Mouse (Mus musculus): ENCODE measurements around the gene Otof.

Gene Otof

DNA sequence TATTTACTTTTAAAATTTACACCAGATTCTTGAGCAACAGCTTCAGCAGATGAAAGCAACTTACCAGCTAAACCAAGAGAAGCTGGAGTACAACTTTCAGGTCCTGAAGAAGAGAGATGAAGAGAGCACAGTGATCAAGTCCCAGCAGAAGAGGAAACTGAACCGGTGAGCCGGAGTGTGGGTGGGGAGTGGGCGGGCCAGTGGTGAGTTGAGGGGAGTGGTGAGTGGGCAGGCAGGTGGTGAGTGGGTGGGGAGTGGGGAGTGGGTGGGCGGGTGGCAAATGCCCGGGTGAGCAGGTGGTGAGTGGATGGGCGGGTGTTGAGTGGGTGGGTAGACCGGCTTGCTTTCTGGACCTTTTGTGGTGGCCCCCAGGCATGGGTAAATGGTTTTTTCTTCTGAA lies 106.6 kb downstream of the Otof start:
- in situ Hi-C loops (cut with MboI; ENCODE audit: unreplicated experiment in 2 of 2): no loop called here

DNA sequence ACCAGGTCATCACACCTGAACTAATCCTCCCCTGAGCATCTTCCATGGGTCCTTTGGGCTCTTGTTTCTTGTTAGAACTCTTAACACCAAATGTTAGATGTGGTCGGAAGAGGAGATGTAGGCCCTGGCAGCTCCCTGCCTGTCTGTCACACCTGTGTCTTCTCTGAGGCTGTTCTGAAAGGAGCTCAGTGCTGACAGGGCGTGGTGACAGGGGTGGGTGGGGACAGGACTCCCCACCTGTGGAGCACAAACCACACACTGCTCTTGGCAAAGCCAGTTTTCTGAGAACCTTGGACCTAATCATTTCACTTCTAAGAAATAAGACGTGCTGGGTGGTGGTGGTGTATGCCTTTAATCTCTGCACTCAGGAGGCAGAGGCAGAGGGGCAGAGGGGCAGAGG lies 108.1 kb downstream of the Otof start:
- in situ Hi-C loops (cut with MboI; ENCODE audit: unreplicated experiment in 2 of 2): no loop called here

DNA sequence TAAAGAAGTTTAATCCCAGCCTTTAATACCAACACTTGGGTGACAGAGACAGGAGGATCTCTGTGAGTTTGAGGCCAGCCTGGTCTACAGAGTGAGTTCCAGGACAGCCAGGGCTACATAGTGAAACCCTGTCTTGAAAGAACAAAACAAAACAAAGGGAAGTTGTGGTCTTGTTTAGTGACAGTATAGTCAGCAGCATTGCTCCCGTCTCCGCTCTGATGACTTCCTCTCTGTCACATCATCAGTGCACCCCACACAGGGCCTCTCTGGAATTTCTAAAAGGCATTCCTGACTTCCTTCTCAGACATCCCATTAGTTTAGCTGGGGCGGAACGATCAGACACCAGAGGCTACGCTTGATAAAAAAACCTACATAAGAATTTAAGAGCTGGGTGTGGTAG lies 117.8 kb downstream of the Otof start:
- in situ Hi-C loops (cut with MboI; ENCODE audit: unreplicated experiment in 2 of 2): no loop called here

DNA sequence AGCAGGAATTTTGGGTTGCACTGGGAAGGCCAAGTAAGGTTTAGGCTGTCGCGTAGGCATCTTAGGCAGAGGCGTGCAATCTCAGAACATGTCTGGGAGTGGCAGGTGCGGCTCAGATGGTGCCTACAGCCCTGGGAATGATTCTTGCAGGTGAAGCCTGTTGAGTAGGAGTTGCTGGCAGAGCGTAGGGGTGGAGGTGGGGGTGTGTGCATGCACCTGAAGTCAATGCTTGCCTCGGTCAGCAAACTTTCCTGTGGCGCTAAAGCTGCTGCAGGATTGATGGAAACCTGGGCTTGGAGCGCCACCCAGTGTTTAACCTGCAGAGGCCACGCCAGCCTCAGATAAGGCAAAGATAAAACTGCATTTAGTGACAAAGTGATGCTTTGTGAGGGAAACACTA lies 118.6 kb downstream of the Otof start:
- in situ Hi-C loops (cut with MboI; ENCODE audit: unreplicated experiment in 2 of 2): no loop called here

DNA sequence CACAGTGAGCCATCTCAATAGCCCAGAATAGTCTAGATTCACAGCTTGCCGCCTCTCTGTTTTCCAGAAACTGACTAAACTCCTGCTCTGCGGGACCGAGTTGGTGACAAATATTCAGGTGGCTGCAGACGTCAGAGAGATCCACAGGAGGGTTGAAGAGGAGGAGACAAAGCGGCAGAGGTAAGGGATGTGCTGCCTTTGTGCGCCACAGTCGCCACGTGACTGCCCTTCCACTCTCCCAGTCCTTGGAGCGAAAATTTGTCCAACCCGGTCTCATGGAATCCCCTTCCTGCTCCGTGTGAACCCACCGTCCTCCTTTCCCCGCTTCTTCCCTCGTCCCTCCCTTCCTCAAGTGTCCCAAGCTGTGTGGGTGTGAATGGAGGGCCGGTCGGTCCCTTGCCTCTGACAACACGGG lies 119.1 kb downstream of the Otof start:
- in situ Hi-C loops (cut with MboI; ENCODE audit: unreplicated experiment in 2 of 2): no loop called here

DNA sequence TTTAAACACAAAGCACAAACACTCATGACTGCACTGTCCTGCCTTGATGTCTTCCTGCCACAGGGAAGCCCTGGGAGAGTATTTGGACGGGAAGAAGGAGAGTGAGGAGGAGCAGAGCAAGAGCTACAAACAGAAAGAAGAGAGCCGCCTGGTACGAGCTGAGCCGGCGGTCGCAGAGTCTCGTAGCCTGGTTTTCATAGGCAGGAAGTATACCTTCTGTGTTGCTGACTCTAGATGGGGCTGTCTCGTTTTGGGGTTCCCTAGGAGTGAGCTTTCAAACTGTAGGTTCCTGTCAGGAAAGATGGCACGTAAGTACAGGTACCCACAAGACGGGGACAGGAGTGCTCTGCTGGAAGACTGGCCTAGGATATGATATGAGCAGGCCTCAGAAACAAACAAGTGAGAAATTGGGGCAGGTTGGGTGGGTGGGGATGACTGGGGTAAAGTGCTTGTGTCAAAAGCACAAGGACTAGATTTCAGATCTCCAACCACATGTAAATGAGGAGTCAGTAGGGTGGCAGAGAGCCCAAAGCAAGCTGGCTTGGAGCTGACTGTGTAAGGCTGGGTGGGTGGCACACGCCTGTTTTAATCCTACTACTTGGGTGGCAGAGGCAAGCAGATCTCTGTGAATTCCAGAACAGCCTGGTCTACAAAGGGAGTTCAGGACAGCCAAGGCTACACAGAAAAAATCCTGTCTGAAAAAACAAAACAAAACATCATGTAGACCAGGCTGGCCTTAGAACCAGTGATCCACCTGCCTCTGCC lies 119.9 kb downstream of the Otof start:
- in situ Hi-C loops (cut with MboI; ENCODE audit: unreplicated experiment in 2 of 2): no loop called here

DNA sequence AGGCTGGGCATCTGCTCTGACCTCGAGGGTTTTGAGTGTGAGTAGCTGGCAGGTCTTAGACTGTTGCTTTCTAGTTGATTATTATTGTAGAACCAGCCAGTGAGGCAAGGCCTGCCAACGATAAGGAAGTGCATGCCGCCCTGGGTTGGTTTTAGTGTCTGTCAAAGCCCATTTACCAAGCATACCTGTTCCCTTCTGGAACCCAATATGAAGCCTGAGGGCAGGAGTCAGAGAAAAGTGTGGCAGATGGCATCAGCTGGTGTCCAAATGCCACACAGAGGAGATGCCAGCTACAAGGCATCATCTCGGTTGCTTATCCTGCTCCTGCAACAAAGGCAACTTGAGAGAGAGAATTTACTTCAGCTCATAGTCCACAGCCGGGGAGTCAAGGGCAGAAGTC lies 120.9 kb downstream of the Otof start:
- in situ Hi-C loops (cut with MboI; ENCODE audit: unreplicated experiment in 2 of 2): no loop called here

Data from v-Abl transformed pro-B cells (cell line).